Mouse (Mus musculus): Measurements from ENCODE around the gene Ssbp3. TPM values are rescaled to one million over a fixed set of nuclear protein-coding genes. Genes with fewer than 3 reads are reported as not detected.

Ssbp3 gene
- total RNA-seq, 2 experiments from 2014 or later, result 158 to 189 TPM

DNA sequence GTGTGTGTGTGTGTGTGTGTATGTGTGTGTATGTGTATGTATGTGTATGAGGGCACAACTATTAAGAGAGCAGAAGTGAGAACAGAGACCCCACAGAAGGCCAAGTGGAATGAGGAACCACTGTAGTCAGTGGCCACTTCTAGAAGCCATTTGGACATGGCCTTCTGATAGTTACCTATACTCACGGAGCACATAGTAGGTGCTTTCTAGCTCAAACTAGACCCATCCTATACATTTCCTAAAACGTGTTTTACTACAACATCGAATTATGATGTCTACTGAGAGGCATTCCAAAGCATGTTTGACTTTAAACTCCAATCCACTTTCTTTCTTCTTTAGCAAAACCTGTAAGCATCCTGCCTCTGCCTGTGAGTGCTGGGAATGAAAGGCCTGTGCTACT lies 4.6 kb upstream of the Ssbp3 start:
- DNase-seq (ENCODE audit: low spot score in 2 of 2), result no peak

DNA sequence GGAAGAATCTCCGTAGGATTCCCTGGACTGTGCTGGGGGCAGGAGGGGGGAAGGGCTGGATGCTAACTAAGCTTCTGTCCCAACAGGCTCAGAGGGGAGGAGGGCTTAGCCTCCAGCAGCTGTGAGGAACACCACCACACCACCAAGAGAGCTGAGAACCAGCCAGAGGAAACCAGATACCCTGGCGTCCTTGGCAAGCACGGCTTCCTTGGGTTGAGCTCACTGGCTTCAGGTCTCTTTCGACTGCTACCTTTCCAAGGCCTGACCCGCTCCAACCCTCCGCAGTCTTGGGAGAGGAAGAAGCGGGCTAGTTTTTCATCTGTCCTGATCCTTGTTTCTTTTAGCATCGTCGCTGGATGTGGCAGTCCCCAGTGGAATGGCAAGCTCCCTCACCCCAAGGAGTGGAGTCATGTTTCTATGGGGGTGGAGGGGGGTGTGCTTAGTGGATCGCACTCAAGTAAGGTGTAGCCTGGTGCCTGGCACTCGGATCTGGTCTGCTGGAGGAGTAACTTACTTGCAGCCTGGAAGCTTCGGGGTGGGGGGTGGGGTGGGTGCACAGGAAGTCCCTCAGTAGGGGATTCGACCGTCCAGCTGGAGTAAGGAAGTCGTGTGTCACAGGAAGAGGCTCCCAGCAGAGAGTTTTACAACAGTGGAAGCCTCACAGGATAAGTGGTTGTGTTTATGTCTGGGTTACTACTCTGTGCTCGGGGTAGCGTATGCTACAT lies 2.6 kb upstream of the Ssbp3 start:
- no peak for DNase-seq (ENCODE audit: low spot score in 2 of 2)

DNA sequence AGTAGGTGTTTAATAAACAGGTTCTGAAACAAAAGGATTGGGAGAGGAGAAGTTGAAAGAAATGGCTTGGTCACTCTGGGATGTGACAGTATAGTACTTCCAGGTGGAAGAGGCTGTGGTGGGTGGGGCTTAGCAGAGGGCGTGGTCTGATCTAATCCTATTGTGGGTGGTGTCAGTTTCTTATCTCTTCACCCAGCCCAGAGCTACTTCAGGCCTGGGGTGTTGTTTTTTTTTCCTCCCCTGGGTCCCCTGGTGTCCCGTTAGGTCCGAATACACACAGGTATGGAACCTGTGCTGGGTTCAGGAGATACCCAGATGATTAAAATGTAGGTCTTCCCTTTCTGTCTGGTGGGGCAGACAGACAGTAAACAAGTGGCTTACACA lies 2.1 kb upstream of the Ssbp3 start:
- DNase-seq (ENCODE audit: low spot score in 2 of 2), result no peak

DNA sequence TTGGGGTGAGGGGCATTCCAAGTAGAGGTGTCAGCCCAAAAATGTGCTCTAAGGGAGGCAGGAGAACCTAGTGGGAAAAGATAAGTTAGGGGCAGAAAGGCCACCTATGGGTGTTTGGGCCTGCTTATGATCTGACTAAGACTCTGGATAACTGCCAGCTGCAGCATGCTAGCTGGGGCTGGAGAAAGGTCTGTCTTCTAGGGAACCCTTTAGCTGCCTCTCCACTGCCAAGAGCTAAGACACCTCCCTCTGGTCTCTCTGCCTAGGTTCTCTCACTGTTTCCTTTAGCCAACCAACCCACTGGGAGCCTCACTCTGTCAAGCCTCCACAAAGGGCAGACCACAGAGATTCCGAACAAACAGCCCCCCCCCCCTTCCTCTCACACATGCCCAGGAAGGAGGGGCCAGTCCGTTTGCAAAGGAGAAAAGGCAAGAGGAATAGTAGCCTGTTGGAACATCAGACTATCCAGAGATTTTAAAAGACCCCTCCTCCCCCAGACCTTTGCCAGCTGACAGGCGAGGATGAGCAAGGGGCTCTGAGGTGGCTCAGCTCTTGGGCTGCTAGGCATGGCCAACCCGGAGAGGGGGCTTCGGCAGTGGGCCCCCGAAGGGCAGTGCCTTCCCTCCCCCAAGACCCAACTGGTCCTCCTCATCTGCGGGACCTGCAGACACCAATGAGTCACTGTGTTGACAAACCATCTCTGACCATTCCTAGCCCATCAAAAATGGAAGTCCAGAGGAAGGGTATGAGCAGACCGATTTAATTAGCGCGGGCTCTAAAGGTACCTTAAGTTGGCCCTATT lies 1.4 kb upstream of the Ssbp3 start:
- DNase-seq (ENCODE audit: low spot score in 2 of 2), result no peak

DNA sequence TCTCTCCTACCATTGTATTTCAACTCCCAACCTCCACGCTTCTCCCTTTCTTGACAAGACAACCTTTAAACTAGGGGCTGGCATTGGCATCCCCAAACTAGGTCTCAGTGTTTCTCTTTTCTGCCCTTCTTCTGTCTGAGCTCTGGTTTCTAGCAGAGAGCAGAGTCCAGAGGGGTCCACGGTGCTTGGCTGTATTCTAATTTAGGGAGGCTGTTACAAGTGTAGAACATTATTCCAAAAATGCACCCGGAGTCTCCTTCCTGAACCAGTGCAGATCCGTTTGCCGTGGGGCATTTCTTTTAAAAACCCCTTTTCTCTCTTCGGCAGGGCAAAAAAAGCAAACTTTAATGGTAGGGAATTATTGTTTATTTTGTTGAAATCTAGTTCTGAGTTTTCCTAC lies 704 bp upstream of the Ssbp3 start:
- DNase-seq (ENCODE audit: low spot score in 2 of 2), result no peak

DNA sequence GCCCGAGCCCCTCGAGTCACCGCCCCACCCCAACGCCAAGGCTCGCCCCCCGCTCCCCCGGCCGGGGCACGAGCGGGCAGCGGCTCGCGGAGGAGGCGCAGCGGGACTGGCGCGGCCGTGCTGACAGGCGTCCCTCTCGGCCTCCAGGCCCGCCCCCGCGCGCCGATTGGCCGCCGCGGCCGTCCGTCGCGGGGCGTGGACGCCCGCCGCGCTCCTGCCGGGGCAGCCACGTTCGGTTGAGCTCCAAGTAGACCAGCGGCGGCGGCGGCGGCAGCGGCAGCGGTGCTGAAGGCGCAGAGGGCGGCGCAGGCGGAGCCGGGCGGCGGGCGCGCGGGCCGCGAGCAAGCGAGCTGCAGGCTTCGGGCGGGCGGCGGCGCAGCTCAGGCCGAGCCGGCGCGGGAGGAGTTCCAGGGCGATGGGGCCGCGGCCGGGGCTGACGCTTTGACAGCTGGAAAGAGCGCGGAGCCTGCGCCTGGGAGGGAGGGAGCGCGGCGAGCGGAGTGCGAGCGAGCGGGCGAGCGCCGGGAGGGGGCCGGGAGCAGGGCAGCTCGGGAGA lies 823 bp downstream of the Ssbp3 start:
- peak; percentile 92 to 95 for DNase-seq (ENCODE audit: low spot score in 2 of 2)

DNA sequence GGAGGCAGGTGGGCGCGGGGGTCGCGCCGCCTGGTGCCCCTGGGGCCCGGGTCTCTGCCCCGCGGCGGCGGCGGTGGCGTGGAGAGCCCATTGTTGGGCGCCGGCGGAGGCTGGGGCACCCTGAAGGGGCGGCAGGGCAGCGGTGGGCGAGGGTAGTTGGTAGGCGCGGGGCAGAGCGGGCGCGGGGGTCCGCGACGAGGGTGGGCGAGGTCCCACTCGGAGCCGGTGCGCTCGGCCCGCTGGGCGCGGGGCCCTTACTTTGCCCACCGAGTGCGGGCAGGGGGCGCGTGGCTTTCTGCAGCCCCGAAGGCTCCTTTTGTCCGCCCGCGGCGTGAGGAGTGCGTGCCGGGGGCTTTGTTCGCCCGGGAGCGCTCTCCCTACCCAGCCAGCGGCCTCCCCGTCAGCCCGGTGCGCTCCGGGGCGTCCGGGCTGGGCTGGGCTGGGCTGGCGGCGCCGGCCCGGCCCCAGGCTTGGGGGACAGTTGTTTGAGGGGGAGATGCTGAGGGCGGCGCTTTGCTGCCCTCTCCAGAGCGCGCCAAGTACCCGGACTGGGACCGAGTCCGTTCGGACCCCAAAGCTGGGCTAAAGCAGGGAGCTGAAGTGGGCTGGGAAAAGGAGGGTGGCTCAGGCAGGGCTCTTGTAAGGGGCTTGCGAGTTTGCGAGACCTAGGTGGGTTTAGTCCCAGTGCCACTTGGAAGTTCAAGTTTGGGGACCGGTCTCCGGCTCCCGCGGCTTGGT lies 1.6 kb downstream of the Ssbp3 start:
- DNase-seq (ENCODE audit: low spot score in 2 of 2), result no peak

DNA sequence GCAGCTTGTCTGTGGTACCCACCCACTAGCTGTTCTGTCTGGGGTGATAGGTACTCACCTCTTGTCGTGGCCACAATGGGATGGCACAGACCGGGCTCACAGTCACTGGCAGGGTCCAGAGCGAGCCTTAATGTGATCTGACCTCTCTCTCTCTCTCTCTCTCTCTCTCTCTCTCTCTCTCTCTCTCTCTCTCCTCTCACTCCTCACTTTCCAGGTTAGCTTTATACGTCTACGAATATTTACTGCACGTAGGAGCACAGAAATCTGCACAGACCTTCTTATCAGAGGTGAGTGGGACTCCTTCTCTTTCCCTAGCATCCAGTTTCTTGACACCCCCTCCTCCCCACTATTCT lies 2.2 kb downstream of the Ssbp3 start:
- DNase-seq (ENCODE audit: low spot score in 2 of 2), result no peak

DNA sequence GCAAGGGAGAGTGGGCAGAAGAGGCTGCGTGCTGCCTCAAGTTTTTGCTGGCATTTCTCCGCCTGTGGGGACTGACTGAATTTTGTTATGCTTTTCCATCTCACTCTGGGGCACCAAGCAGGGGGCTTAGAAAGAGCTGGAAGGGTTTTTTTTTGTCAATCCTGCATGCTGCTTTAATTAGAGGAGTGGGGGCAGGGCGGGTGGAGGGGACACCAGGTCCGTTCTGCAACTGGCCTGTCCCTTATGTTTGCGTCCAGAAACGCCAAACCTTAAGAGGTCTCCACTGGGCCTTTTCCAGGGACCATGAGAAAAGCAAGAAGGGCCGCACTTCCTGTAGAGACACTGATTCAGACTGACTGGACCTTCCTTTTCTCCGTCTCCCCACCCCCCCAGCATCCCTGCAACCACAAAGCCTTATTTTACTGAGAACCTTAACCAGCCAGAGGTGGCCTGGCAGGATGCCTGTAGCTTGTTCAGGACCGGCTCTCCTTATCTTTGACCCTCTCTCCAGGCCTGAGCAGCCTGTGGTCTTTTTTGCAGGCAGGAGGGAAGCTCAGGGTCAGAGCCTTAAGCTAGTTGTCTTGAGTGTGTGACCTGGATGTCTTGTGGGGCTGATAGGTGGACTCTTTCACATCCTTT lies 3.0 kb downstream of the Ssbp3 start:
- DNase-seq (ENCODE audit: low spot score in 2 of 2), result no peak

DNA sequence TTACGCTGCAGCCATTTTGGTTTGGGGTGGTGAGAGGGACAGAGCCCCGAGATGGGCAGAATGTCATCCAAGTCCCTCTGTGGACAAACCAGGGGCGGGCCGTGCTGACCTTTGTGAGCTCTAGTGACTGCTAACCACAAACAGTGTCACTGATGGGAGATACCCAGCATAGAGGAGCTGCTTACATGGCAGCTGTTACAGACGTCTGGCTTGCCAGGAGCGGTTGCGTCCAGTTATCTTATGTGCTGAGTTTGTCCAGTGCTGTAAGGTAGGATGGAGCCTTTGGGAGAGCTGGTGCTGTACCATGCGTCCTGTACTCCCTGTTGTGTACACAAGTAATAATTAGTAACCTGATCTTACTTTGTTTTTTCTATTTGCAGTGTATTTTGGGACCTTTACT lies 4.8 kb downstream of the Ssbp3 start:
- no peak for DNase-seq (ENCODE audit: low spot score in 2 of 2)

DNA sequence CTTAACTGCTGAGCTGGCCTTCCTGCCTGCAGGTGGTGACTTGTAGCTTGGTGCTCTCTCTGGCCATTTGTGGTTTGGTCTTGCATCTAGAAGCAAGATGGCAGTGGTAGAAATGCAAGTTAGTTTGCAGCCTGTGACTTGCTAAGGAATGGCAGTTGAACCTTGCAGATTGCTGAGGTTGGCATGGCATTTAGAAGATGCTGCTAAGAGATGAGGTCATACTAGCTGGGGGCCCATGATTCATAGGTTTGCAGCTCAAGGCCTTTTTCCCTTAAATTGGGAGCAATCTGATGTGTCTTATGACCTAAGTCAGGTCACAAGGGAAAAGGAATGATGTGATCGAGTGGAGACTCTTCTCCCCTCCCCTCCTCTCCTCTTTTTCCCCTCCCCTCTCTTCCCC lies 7.8 kb downstream of the Ssbp3 start:
- DNase-seq (ENCODE audit: low spot score in 2 of 2), result no peak

DNA sequence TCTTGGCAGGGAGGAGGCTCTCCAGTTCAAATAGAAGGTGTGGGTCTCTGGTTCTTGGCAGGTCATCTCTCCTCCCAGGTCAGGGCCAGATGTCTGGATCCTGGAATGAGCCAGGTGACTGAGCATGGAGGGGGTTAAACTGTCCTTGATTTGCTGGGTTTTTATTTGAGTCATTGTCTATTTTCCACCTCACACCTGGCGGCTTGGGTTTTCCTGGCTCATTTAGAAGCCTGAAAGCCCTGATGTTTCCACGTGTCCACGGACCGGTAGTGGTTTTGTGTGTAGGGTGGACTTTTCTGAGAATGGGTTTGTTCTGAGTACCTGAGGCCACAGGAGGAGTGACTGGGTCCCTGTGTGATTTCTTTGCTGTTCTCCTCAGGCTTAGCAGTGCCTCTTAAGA lies 9.6 kb downstream of the Ssbp3 start:
- no peak for DNase-seq (ENCODE audit: low spot score in 2 of 2)

DNA sequence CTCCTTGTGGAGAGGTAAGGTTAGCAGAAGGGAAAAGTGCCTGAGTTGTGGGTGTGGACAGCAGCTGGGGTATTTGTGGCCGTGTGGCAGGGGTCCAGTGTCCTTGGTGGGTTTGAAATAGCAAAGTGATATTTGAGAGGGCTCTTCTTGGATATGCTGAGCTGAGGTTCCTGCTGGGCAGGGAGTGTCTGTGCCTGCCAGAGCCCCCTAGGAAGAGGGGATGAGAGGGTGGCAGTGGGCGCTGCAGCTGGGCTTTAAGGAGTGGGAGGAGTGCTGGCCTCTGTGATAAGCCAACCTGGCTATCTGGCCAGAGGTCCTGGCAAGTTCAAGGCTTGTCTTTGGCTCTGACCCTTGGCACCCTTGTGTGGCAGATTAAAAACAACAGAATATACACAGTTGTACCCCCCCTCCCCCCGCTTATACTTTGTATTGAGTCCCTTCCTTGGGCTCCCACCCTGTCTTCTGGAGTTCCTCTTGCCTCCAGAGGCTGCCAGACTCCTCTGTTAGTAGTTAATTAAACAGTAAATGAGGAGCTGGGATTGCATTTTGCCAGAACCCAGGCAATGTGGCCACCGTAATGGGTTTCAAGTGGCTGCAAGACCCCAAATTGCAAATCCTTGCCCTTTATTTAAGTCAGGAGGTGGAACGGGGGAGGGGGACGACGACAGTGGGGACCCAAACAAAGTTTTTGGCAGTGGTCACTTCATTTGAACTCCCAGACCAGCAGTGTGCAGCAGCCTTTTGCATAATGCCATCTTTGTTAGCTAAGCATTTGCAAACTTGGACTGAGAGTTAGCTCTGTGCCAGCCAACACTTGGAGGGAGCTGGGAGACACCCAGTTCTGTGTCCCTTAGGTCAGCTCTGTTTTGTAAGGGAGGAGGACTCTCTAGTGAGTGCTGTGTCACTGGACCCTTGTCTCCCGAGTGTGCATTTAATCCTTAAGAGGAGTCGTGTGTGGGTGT lies 11.2 kb downstream of the Ssbp3 start:
- DNase-seq (ENCODE audit: low spot score in 2 of 2), result peak; percentile 40 to 68

DNA sequence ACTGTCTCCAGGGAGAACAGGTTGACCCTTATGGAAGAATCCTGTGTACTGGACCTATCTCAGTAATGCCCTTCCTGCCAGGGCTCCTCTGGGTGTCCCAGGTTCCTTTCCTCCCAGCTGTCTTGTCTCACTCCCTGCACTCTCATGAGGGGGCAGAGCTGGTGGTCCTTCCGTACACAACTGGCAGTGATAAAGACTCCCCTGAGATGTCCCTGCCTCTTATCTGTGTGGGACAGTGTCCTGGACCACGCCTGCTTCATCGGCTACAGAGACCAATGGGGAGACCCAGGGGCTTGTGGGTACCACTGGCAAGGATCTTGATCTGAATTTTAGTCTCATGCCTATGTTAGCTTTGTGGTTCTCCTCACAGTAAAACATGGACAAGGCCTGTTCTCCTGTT lies 12.4 kb downstream of the Ssbp3 start:
- DNase-seq (ENCODE audit: low spot score in 2 of 2), result no peak

DNA sequence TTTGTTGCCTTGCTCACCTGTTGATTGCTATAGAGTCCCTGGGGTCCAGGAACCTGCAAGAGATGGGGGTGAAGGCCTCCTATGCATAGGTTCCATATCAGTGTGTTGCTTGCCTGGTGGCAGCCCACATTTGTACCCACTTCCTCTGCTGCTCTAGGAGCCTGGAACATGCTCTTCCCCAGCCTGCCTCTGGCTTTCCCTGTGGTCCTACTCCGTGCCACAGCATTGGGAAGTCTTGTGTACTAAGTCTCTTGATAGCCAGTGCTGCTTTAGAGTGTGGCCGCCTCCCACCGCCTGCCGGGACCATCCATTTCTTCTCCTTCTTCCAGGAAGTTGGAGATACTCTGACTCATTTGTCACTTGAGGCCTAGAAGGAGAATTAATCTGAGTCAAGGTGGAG lies 13.7 kb downstream of the Ssbp3 start:
- DNase-seq (ENCODE audit: low spot score in 2 of 2), result no peak

DNA sequence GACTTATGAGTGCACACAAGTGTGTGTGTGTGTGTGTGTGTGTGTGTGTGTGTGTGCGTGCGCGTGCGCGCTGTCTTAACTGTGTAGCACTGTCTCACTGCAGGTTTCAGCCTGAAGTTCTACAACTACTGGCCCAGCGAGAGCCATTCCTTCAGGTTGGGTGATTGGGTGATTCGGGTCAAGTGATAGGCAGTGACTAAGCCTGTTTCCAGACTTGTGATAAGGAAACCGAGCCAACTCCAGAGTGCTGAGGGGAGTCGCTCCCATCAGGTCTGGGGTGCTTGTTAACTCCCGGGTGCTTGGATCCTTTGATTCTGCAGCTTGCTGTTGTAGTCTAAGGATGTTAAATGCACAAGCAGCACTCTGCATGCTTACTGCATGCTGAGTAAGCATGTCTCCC lies 14.4 kb downstream of the Ssbp3 start:
- DNase-seq (ENCODE audit: low spot score in 2 of 2), result no peak

DNA sequence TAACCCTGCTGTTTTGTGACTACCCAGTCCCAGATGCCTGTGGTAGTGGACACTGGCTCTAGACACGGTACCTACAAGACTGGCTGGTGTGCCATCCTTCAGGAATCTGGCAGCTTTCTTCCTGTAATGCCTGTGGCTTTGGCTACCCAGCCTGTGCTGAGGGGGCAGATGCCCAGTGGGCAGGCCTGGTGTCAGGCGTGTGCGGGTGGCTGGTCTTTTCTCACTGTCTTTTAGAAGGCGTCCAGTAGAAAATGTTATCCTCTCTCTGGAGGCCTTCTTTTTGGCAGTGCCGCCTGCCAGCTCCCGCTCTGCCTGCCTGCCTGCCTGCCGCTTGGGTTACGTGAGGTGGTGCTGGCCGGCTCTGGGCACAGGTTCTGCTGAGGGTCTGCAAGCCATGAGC lies 15.9 kb downstream of the Ssbp3 start:
- no peak for DNase-seq (ENCODE audit: low spot score in 2 of 2)

DNA sequence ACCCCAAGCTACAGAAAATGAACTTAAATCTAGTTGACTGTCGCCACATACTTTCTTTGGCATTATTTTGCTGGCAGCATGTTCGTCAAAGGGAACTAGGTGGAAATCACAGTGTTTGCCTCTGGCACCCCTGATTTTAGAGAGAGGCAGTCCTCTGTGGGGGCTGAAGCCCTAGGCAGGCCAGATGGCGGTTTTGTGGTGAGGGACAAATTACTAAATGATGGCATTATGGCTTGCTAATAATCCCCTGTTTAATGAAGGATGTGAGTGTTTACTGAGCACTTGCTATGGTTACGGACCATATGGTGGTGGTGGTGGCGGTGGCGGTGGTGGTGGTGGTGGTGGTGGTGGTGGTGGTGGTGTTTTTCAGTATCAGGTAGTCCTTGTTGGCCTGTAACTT lies 16.5 kb downstream of the Ssbp3 start:
- DNase-seq (ENCODE audit: low spot score in 2 of 2), result peak in 1 of 2 experiments; percentile 54

DNA sequence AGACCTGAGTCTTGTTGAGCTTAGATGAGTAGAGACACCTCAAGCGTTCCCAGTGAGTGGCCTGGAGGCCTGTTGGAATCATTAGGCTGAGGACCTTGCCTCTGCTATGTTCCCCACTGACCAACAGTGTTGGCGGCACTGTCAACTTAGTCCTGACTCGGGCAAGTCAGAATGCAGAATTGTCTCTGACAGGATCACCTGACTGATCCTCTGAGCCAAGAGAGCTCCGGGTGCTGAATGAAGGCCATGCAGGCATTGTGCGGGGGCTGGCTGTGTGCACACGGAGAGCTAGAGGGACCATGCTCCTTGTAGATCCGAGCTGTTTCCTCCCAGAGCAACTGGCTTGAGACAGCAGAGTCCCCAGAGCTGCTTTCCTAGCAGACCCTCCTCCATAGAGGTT lies 18.5 kb downstream of the Ssbp3 start:
- DNase-seq (ENCODE audit: low spot score in 2 of 2), result no peak

DNA sequence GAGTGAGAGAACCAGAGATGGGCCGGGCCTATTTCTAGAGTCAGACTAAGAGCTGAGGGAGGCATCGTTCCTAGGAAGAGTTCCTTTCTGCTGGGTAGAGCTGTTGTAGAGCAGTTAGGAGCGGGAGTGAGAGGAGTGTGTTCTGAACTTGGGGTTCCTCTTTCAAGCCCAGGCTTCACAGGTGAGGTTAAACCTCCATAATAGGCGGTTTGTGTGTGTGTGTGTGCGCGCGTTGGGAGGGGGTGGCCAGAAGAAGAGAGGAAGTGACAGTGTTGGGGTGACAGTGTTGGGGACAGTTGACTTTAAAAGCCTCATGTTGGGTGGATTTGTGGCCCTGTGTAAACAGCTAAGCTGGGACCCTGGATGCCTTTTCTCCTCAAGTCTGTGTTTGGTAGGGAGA lies 22.1 kb downstream of the Ssbp3 start:
- no peak for DNase-seq (ENCODE audit: low spot score in 2 of 2)
